Mouse (Mus musculus) brown adipose tissue, adult 24 weeks (tissue): ENCODE results near the gene Fam135a. TPM values are rescaled to one million over a fixed set of nuclear protein-coding genes. Genes with fewer than 3 reads are reported as not detected.
"Not testable (repeated sequence)": the region's sequence is repeated elsewhere in the genome, so short reads cannot be mapped to it uniquely, and the experiment has no call there.

Source experiments
- H3K27ac ChIP-seq: fragments of 200-500 bp; replicated peaks from 2 replicates; pipeline ENCODE4 v1.5.1; 2012; ENCODE audit warnings: low read depth, mild to moderate bottlenecking, low read length
- H3K4me1 ChIP-seq: fragments of 200-500 bp; 2 replicates; pipeline ENCODE4 v1.6.1; 2012; ENCODE audit warnings: low read length, mixed read lengths; ENCODE audit not compliant: control insufficient read depth, insufficient read depth, insufficient read length
- H3K4me3 ChIP-seq: fragments of 200-500 bp; 2 replicates; pipeline ENCODE4 v1.5.1; 2012; ENCODE audit warnings: low read depth, mild to moderate bottlenecking, low read length, moderate library complexity; ENCODE audit not compliant: insufficient read depth
- polyA plus RNA-seq: library from polyadenylated mRNA; stranded (reverse); fragments of >200 nt; gene quantifications from 2 replicates; pipeline ENCODE4 v1.2.4, GENCODE M21; 2012; ENCODE audit not compliant: missing spikeins, insufficient read depth, insufficient read length

The Fam135a gene
- polyA plus RNA-seq, 1 experiment: 5.9 TPM

GRCm38 (mm10) chr1:24007621-24008020 is 92.5 kb downstream of the Fam135a start:
- Histone ChIP-seq H3K27ac (no peak overlapping the region), H3K4me1 (peaks cover 2% of the 10 kb centered on the region; the same call in 1 of the 2 replicates), H3K4me3 (no peak overlapping the region)

GRCm38 (mm10) chr1:24005070-24005804 is 94.9 kb downstream of the Fam135a start, which contains the start of gene Sdhaf4:
Gene Sdhaf4 (minus strand): TSS chr1:24005656.
- Histone ChIP-seq H3K4me3 (peak within 1 kb of the TSS; percentile 81), H3K27ac (peak within 1 kb of the TSS; percentile 83), H3K4me1 (peaks cover 2% of the 10 kb centered on the region; the same call in 1 of the 2 replicates)

- Histone ChIP-seq H3K27ac (no peak overlapping the region), H3K4me1 (0 out of 2 replicates have a peak, but pooled peaks cover under 1% of the 10 kb centered on the region), H3K4me3 (no peak overlapping the region)
Observed at GRCm38 (mm10) chr1:23999318-23999717, 100.8 kb downstream of the Fam135a start.

GRCm38 (mm10) chr1:23998866-23999265 is 101.3 kb downstream of the Fam135a start:
- H3K4me1 ChIP-seq: no peaks in the 10 kb centered on the region
- H3K4me3 ChIP-seq: no peak overlapping the region
- no peak overlapping the region for H3K27ac ChIP-seq

- no peak overlapping the region for H3K27ac ChIP-seq
- no peaks in the 10 kb centered on the region for H3K4me1 ChIP-seq
- H3K4me3 ChIP-seq: no peak overlapping the region
Observed at GRCm38 (mm10) chr1:23998120-23998810, 101.9 kb downstream of the Fam135a start.

GRCm38 (mm10) chr1:23997493-23997892 is 102.6 kb downstream of the Fam135a start:
- H3K4me1 ChIP-seq: no peaks in the 10 kb centered on the region
- H3K4me3 ChIP-seq: no peak overlapping the region
- H3K27ac ChIP-seq: no peak overlapping the region

GRCm38 (mm10) chr1:23995420-23995819 is 104.7 kb downstream of the Fam135a start:
- no peak overlapping the region for H3K4me3 ChIP-seq
- H3K27ac ChIP-seq: no peak overlapping the region
- no peaks in the 10 kb centered on the region for H3K4me1 ChIP-seq

GRCm38 (mm10) chr1:23983118-23983517 is 117.0 kb downstream of the Fam135a start:
- Histone ChIP-seq H3K27ac (no peak overlapping the region), H3K4me3 (no peak overlapping the region), H3K4me1 (no peaks in the 10 kb centered on the region)

- no peak overlapping the region for H3K27ac ChIP-seq
- no peak overlapping the region for H3K4me3 ChIP-seq
- H3K4me1 ChIP-seq: no peaks in the 10 kb centered on the region
Observed at GRCm38 (mm10) chr1:23978281-23978680, 121.9 kb downstream of the Fam135a start.

- not testable (repeated sequence) for H3K27ac ChIP-seq, H3K4me3 ChIP-seq, H3K4me1 ChIP-seq
Observed at GRCm38 (mm10) chr1:23971159-23971558, 129.0 kb downstream of the Fam135a start.

GRCm38 (mm10) chr1:23968027-23968725 is 132.0 kb downstream of the Fam135a start:
- no peak overlapping the region for H3K27ac ChIP-seq
- H3K4me3 ChIP-seq: no peak overlapping the region
- H3K4me1 ChIP-seq: no peaks in the 10 kb centered on the region

- Histone ChIP-seq H3K4me1 (no peaks in the 10 kb centered on the region), H3K4me3 (no peak overlapping the region), H3K27ac (no peak overlapping the region)
Observed at GRCm38 (mm10) chr1:23966226-23966625, 133.9 kb downstream of the Fam135a start.
